Mouse (Mus musculus): ENCODE data around the gene Cacna2d3. TPM values are rescaled to one million over a fixed set of nuclear protein-coding genes. Genes with fewer than 3 reads are reported as not detected.

Gene Cacna2d3
- total RNA-seq, 2 experiments from 2014 or later: 81.8 to 88.4 TPM

DNA sequence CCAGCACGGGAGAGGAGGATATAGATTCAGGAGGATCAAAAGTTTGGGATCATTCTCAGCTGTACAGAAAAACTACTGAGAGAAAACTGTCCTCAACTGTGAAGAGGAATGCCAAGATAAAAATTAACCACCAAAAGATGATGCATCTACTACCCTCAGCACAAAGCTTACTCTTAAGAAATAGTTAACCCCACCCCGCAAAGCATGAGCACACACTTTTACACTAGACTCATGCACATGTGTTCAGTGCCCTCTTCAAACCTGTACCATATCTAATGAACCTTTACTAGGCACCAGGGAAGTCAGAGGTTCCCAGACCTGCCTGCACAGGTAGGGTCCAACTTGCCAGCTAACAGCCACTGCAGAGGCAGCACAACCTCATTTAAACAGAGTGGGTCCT lies 771.2 kb downstream of the Cacna2d3 start:
- intact Hi-C loops (cut with DNase I): no loop called here

DNA sequence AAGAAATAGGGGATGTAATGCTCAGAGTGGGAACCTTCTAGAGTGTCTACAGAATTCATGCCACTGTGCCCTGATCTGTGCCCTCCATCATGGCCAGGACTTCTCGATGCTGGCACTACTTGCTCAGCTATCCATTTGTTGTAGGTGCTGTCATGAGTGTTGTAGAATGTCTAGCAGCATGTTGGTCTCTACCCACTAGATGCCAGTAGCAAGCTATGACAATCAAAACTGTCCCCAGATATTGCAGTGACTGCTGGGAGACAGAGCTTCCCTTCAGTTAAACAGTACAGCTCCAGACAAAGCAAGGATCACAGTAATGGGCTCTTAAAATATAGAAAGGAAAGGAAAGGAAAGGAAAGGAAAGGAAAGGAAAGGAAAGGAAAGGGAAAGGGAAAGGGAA lies 771.9 kb downstream of the Cacna2d3 start:
- no peak for DNase-seq (ENCODE audit: extremely low spot score in 1 of 2, low spot score in 2 of 2)
- intact Hi-C loops (cut with DNase I): no loop called here

More for the DNA sequence above, 771.2 kb downstream of the Cacna2d3 start:
- no peak for DNase-seq (ENCODE audit: extremely low spot score in 1 of 2, low spot score in 2 of 2)

DNA sequence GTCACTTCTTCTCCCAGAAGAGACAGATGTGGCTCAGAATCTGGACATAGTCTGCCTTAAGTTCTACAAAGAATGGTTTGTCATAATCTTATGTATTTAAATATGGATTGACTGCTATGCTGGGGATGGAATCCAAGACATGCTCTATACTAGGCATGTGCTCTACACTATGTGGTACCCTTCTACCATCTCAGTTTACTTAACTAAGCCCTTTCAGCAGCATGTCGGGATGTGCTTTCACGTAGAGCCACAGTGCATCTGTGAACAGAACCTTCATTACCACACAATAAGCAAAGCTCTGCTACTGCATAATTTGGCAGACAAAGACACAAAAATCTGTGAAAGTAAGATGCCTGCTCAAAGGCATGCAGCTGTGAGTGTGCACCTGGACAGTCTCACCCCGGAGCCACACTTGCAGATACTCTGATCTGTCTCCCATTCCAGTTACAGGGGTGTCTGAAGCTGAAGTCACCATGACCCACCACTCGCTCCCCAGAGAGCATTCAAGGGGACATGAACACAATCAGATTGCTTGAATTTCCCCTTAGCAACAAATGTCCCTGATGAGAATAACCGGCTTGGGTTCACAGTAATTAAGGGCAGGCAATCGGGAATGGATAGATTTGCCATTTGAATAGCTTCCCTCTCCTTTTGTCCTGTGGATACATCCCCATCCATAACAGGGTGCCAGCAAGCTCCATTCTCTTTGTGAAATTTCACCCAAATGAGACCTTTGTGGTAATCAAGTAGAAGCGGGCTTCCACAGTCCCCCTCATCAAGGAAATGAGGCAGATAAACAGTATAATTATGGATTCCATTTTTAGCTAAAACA lies 773.4 kb downstream of the Cacna2d3 start:
- intact Hi-C loops (cut with DNase I): no loop called here
- DNase-seq (ENCODE audit: extremely low spot score in 1 of 2, low spot score in 2 of 2): no peak

DNA sequence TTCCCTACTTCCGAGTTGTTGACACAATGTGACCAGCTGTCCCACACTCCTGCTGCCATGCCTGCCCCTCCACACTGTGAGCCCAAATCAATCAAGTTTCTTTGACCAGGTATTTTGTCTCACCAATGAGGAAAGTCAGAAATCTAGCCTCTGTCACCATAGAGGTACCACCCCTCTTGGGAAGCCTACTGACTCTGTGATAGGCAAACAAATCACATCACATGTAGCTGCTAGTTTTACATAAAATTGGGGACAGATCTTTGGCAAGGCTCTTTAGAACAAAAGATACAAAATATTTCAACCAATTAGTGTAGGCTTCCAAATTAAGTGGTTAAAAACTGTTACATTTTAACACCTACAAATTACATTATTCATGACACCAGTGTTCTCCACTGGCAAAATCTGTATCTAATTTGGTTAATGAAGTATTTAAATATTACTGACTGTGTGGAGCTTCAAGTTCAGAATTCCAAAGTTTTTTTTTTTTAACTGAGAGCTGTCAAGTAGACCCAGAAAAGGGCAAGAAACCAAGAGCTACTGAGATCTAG lies 788.8 kb downstream of the Cacna2d3 start:
- intact Hi-C loops (cut with DNase I): no loop called here
- no peak for DNase-seq (ENCODE audit: extremely low spot score in 1 of 2, low spot score in 2 of 2)

DNA sequence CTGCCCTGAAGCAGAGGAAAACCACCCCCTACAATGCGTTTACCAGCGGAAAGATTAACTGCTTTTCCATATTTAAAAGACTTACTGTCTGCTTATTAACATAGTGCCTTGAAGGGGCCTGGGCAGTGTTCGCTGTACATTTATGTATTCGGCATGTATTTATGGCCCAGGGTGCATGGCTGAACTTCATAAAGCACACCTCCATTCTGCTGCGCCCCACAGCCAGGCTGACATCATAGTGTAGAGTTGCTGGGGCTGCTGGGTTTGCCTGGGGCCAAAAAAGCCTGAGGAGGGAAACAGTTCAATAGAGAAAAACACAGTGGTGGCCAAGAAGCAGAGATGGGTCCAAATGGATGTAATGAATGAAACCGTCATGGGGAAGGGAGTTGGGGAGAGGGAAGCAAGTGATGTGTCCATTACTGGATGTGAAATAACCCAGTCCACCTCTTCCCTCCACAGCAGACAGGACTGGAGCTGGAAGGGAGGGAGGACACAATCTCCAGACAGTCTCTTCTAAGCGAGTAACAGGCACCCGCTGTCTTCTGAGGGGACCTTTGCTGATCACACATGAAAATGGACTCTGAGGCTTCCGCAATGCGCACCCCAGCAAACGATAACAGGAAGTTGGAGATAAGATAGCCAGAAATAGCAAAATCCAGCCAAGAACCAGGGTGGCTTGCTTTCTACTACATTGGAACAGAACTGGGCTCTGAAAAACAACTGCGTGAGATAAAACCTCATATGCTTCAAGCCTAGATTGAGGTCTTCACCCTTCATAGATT lies 798.3 kb downstream of the Cacna2d3 start:
- intact Hi-C loops (cut with DNase I): no loop called here
- DNase-seq (ENCODE audit: extremely low spot score in 1 of 2, low spot score in 2 of 2): no peak

DNA sequence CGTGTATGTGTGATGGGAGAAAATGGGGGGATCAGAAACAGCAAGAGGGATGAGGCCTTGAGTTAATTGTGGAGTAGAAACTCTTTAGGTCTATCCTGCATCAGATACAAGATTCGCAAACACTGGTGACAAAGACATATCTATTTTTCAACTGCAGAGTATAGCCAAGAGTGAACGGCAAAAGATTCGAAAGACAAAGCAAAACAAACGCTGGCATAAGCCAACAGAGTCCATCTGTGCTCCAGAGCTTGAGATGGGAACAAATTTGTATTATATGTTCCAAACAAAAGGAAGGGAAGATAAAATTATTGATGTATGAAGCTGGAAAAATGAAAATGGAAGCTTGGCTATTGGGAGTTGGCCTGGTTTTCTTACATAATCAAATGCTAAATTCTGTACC lies 802.8 kb downstream of the Cacna2d3 start:
- no peak for DNase-seq (ENCODE audit: extremely low spot score in 1 of 2, low spot score in 2 of 2)
- intact Hi-C loops (cut with DNase I): no loop called here

DNA sequence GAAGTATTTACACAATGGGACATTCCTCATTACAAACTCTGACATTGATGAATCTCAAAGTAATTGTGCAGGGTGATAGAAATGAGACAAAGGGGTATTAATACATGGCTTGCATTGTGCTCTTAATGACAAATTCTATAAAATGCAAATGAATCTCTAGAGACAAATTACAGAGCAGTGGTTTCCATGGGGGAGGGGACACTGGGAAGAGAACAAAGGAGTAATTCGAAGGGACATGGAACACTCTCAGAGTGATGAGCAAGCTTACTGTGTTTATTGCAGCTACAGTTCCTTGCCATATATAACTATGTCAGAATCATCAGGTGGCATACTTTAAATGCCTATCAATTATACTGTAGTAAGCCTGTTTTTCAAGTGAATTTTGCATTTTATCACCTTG lies 806.7 kb downstream of the Cacna2d3 start:
- no peak for DNase-seq (ENCODE audit: extremely low spot score in 1 of 2, low spot score in 2 of 2)
- intact Hi-C loops (cut with DNase I): no loop called here

DNA sequence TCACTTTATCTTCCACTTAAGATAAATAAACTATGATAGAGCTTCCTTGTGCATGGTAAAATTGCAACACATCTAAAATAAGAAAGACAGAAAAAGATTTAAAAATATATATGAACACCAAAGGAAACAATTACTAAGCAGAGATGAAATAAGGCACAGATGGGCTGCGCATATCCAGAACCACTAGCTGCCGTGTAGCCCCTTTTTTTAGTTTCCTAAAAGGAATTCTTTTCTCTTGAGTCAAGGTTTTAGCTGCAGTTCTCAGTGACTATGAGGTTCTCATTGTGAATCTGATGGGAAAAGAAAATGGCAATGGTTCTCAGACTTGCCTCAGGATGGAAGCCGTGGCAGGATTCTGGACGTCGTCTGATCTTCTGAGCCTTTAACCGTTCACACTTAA lies 814.0 kb downstream of the Cacna2d3 start:
- DNase-seq (ENCODE audit: extremely low spot score in 1 of 2, low spot score in 2 of 2): no peak

DNA sequence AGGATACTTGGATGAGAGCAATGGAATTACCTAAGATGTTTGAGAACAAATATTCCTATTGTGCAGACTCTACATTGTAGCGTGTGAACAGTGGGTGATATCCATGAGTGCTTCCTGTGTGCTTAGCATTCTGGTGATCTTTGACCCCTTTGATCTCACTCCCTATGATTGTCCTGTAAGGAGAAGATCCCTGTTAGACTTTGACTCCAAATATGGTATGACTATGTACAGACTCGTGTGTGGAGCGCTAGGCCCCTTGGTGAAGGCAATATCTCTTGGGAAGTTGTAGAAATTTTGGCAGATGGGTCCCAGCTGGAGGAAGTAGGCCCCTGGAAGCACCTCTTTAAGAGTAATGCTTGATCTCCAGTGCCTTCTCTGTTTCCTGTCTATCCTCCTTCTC lies 829.1 kb downstream of the Cacna2d3 start:
- no peak for DNase-seq (ENCODE audit: extremely low spot score in 1 of 2, low spot score in 2 of 2)
- intact Hi-C loops (cut with DNase I): no loop called here

More for the DNA sequence above, 814.0 kb downstream of the Cacna2d3 start:
- intact Hi-C loops (cut with DNase I): no loop called here

DNA sequence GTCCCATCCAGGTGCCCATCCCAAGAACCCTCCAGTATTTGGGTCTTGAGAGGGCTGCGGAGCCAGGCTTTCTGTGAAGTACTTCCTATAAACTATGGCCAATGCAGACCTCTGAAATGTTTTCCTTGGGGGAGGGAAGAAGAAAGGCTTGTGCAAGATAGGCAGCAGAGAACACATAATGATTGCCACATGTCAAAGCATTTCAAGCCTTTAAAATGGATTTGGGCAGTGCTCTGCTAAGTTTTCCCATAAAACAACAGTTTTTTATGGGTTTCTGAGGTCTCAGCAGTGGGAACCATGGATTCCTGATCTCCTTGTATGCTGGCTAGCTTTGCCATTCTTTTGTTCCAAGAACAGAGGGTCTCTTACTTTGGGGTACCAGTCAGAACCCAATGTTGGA lies 834.3 kb downstream of the Cacna2d3 start:
- intact Hi-C loops (cut with DNase I): no loop called here
- DNase-seq (ENCODE audit: extremely low spot score in 1 of 2, low spot score in 2 of 2): no peak

DNA sequence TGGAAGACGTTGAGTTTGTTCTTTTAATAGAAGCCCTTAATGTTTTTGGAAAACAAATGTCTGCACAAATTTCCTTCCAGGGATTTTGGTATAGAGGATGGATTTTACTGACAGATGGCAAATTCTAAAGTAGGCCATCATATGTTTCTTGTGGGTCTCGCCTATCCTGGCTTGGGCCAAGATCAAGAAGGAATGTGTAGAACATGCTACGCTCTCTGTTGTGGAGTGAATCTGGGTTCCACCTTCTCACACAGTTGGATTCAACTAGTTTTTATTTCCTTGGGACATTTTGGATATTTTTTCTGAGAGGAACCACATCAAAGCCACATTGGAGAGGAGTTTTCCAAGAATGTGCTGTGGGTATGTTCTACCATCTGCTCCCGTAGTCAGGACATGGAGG lies 835.0 kb downstream of the Cacna2d3 start:
- intact Hi-C loops (cut with DNase I): no loop called here
- no peak for DNase-seq (ENCODE audit: extremely low spot score in 1 of 2, low spot score in 2 of 2)

DNA sequence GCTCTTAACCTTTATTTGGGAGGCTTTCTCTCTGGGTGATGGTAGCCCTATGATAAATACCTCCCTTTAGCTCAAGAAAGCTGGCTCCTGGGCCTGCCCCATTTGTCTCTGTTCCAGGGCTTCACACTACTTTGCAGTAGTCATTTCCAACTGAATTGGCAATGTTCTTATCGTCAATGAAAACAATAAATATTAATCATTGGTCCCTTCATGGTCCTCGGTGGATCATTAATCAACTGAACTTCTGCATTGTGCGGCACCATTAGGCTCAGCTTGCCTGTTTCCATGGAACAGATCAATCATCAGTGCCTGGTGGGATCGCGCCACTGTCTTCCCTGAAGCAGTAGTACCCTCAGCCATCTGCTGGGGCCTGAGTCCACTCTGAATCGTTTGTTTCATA lies 850.7 kb downstream of the Cacna2d3 start:
- intact Hi-C loops (cut with DNase I): no loop called here
- no peak for DNase-seq (ENCODE audit: extremely low spot score in 1 of 2, low spot score in 2 of 2)

DNA sequence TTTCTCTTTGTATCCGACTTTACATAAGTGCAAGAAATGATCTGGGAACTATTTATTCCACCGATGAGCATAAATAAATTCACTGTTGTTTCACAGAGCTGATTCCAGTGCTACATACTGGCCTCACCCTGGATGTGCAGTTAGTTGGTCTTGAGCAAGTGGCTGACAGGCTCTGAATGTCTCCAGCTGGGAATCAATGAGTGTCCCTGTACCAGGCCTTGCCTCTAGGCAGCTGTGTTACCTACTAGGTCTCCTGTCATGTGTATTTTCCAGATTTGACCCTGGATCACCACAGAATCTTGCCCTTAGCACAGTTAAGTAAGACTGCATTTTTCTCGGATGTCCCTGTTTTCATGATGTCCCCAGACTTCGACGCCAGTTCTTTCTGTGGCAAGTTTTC lies 851.3 kb downstream of the Cacna2d3 start:
- intact Hi-C loops (cut with DNase I): no loop called here
- DNase-seq (ENCODE audit: extremely low spot score in 1 of 2, low spot score in 2 of 2): no peak

DNA sequence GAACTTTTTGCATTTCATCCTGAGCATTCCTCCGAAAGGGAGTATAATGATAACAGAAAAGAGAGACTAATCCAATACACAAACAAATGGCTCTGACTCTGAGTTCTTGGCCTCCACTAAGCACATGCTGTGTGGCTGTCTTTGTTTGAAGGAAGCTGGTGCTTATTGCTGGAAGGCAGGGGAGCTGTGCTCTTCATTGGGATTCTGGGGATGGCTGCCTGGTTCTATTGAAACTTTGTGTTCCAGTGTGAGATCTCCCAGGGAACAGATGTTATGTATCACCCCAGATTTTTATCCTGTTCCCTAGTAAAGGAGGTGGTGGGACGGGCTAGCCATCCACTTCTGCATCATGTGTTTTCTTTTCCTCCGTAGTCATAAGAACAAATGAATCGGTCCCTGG lies 856.7 kb downstream of the Cacna2d3 start:
- no peak for DNase-seq (ENCODE audit: extremely low spot score in 1 of 2, low spot score in 2 of 2)

DNA sequence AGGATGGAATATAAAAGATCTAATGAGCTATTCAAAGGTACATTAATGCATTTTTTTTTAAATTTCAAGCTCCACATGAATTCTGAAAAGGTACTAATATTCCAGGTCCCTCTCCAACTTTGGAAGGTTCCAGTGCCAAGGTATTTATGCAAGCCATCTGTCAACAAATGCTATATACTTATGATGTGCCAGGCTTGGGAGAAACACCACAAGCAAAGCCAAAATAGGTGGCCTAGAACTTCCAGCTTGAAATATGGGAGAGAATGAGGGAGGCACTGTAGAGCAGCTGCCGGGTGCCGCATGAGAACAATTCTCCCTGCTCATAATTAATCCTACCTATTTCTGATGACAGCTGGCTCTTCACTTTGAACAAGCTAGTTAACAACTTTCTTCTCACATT lies 860.5 kb downstream of the Cacna2d3 start:
- DNase-seq (ENCODE audit: extremely low spot score in 1 of 2, low spot score in 2 of 2): no peak
- intact Hi-C loops (cut with DNase I): no loop called here

More for the DNA sequence above, 856.7 kb downstream of the Cacna2d3 start:
- intact Hi-C loops (cut with DNase I): no loop called here

Other genes starting within 250 kb of the Cacna2d3 start
- 100 to 1,000 TPM; 136 TPM for gene Selenok, start 246.4 kb upstream of the Cacna2d3 start, total RNA-seq (2021)

Data from left cerebral cortex, postnatal 10 days (tissue).